Mouse (Mus musculus) midbrain, embryonic 10.5 days (tissue): ENCODE results near the gene Etv1. TPM values are rescaled to one million over a fixed set of nuclear protein-coding genes. Genes with fewer than 3 reads are reported as not detected.

Experiments used
- DNase-seq: peaks from one replicate; pipeline ENCODE4 v3.0.0-alpha.2; 2017; ENCODE audit warnings: low spot score
- H3K27ac ChIP-seq: fragments of 300-500 bp; sonication (generic); replicated peaks from 2 replicates; pipeline ENCODE4 v1.5.1; 2016; ENCODE audit warnings: mild to moderate bottlenecking
- H3K27me3 ChIP-seq: fragments of 300-500 bp; sonication (generic); 2 replicates; pipeline ENCODE4 v1.6.1; 2016; ENCODE audit warnings: low read depth, mild to moderate bottlenecking; ENCODE audit not compliant: poor library complexity, severe bottlenecking
- H3K36me3 ChIP-seq: fragments of 300-500 bp; sonication (generic); 2 replicates; pipeline ENCODE4 v1.6.1; 2016; ENCODE audit warnings: mild to moderate bottlenecking, moderate library complexity
- H3K4me1 ChIP-seq: fragments of 300-500 bp; sonication (generic); 2 replicates; pipeline ENCODE4 v1.6.1; 2016
- H3K4me3 ChIP-seq: fragments of 300-500 bp; sonication (generic); 2 replicates; pipeline ENCODE4 v1.5.1; 2016; ENCODE audit warnings: mild to moderate bottlenecking, moderate library complexity
- H3K9me3 ChIP-seq: fragments of 300-500 bp; sonication (generic); replicated peaks from 2 replicates; pipeline ENCODE4 v1.6.1; 2016; ENCODE audit warnings: mild to moderate bottlenecking
- WGBS: fragments of 180-500 bp; shearing (Covaris S2); methylation state at CpG from one replicate; pipeline ENCODE4 v1.1.7; 2016; 5-methylcytosine and 5-hydroxymethylcytosine counted together
- polyA plus RNA-seq: library from polyadenylated mRNA; unstranded; fragments of >200 nt; fragmentation: Nextera tagmentation; extraction: Ambion mirVana; gene quantifications from 2 replicates; pipeline ENCODE4 v1.2.1, GENCODE M21; 2016

Gene Etv1
- polyA plus RNA-seq, 1 experiment from 2014 or later = 13.1 TPM

GRCm38 (mm10) chr12:38874470-38874995 is 95.4 kb downstream of the Etv1 start:
- no peaks in the 10 kb centered on the region for H3K36me3 ChIP-seq
- no peak overlapping the region for H3K27ac ChIP-seq
- no peaks in the 10 kb centered on the region for H3K9me3 ChIP-seq
- DNase-seq = no peak
- no peaks in the 10 kb centered on the region for H3K4me1 ChIP-seq
- no peaks in the 10 kb centered on the region for H3K27me3 ChIP-seq
- no peak overlapping the region for H3K4me3 ChIP-seq

- Histone ChIP-seq H3K9me3 (no peaks in the 10 kb centered on the region), H3K4me1 (no peaks in the 10 kb centered on the region), H3K36me3 (no peaks in the 10 kb centered on the region), H3K4me3 (no peak overlapping the region), H3K27me3 (no peaks in the 10 kb centered on the region), H3K27ac (no peak overlapping the region)
- 86% methylated on average over 3 of the region's 3 CpGs for WGBS
- DNase-seq = no peak
Measured at GRCm38 (mm10) chr12:38904516-38904915, 125.3 kb downstream of the Etv1 start.

- no peaks in the 10 kb centered on the region for H3K36me3 ChIP-seq
- no peak for DNase-seq
- no peak overlapping the region for H3K27ac ChIP-seq
- H3K4me3 ChIP-seq = no peak overlapping the region
- H3K4me1 ChIP-seq = no peaks in the 10 kb centered on the region
- whole genome bisulfite sequencing = 91% methylated on average over 6 of the region's 6 CpGs
- H3K9me3 ChIP-seq = no peaks in the 10 kb centered on the region
- no peaks in the 10 kb centered on the region for H3K27me3 ChIP-seq
Measured at GRCm38 (mm10) chr12:38906314-38906713, 127.1 kb downstream of the Etv1 start.

- Histone ChIP-seq H3K4me3 (no peak overlapping the region), H3K4me1 (no peaks in the 10 kb centered on the region), H3K27me3 (no peaks in the 10 kb centered on the region), H3K36me3 (no peaks in the 10 kb centered on the region), H3K9me3 (no peaks in the 10 kb centered on the region), H3K27ac (no peak overlapping the region)
- WGBS = 73% methylated on average over 9 of the region's 9 CpGs
- DNase-seq = no peak
Measured at GRCm38 (mm10) chr12:38906812-38907211, 127.6 kb downstream of the Etv1 start.

- 91% methylated on average over 3 of the region's 3 CpGs for WGBS
- no peaks in the 10 kb centered on the region for H3K9me3 ChIP-seq
- no peaks in the 10 kb centered on the region for H3K27me3 ChIP-seq
- H3K36me3 ChIP-seq = no peaks in the 10 kb centered on the region
- no peak overlapping the region for H3K27ac ChIP-seq
- DNase-seq = no peak
- no peak overlapping the region for H3K4me3 ChIP-seq
- H3K4me1 ChIP-seq = no peaks in the 10 kb centered on the region
Measured at GRCm38 (mm10) chr12:38908947-38909346, 129.8 kb downstream of the Etv1 start.
